Mouse (Mus musculus): ENCODE data around the gene Dnm2.

The Dnm2 gene

DNA sequence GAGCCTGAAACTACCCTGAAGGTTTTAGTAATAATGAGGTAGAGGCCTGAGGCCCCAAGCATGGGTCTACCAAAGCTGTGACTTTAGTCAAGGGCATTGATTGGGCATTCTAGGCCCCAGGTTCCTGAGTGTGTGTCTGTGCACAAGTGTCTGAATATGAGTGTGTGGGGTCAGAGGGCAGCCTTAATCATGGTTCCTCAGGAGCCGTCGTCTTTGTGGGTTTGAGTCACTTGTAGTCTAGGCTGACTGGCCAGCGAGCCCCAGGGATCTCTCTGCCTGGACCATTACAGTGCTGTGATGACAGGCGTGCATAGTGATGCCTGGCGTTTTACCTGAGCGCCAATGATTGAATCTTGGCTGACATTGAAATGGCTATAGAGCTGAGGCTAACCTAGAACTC, 3.5 kb downstream of the Dnm2 start:
- peak in 1 of 2 experiments; percentile 59 for DNase-seq (ENCODE audit: inconsistent age in 2 of 2, low spot score in 1 of 2)

DNA sequence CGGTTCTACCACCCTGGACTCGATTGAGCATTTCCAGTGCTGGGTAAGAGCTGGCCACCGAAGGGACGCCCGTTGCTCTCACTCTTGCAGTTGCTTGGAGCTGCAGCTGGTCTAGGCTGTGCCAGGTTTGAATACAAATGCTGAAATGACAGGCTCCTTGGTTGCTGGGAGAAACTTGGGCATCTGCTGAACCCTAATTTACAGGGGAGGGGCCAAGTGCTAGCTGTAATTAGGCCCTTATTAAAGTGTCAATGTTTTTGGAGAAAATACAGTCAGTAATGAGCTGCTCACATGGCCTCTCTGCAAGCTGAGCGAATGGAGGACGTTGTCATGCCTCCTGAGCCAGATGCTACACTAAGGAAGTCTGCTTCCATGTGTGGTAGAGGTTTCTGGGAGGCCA, 6.0 kb downstream of the Dnm2 start:
- DNase-seq (ENCODE audit: inconsistent age in 2 of 2, low spot score in 1 of 2) = no peak

DNA sequence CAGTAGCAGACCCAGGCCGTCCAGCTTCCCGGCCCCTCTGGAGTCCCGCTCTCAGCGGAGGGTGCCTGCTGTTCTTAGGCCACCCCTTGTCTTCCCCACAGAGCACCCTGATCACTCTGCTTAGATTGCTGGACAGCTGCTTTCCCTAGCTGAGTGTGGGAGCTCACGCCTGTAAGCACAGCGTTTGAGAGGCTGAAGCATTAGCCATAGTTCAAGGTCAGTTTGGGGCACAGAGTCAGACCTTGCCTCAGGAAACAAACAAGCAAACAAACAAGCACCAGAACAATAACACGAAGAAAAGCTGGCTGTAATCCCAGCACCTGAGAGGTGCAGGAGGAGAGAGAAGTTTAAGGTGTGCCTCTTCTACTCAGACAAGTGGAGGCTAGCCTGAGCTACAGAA, 7.4 kb downstream of the Dnm2 start:
- DNase-seq (ENCODE audit: inconsistent age in 2 of 2, low spot score in 1 of 2) = peak in 1 of 2 experiments; percentile 46

DNA sequence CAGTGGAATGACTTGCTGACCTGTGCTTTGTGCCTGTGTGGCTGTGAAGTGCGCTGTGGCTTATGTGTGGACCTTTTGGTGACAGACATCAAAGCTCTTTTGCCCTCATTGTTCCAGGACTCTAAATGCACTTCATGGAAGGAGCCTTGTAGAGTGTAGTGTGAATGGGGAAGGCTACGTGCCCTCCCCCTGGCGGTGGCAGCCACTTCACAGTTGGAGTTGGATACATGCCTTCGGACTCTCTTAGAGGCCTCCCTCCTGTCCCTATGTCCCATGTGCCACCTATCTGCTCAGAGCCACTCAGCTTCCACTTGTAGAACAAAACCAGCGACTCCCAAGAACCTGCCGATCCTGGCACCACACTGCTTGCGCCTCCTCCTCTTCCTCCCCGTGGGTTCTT, 9.1 kb downstream of the Dnm2 start:
- DNase-seq (ENCODE audit: inconsistent age in 2 of 2, low spot score in 1 of 2) = no peak

DNA sequence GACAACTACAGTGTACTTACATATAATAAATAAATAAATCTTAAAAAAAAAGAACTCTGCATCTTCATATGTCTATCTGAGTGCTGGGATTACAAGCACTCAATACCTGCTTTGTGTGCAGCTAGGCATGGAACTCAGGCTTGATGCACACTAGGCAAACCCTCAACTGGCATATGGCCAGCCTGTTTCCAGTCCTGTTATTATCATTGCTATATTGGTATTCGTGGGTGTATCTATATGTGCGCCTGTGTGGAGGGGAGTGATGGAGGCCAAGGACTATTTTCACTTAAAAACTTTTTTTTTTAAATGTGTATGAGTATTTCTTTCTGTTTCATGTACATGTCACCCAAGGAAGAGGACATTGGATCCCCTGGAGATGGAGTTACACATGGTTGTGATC, 9.7 kb downstream of the Dnm2 start:
- DNase-seq (ENCODE audit: inconsistent age in 2 of 2, low spot score in 1 of 2) = no peak

DNA sequence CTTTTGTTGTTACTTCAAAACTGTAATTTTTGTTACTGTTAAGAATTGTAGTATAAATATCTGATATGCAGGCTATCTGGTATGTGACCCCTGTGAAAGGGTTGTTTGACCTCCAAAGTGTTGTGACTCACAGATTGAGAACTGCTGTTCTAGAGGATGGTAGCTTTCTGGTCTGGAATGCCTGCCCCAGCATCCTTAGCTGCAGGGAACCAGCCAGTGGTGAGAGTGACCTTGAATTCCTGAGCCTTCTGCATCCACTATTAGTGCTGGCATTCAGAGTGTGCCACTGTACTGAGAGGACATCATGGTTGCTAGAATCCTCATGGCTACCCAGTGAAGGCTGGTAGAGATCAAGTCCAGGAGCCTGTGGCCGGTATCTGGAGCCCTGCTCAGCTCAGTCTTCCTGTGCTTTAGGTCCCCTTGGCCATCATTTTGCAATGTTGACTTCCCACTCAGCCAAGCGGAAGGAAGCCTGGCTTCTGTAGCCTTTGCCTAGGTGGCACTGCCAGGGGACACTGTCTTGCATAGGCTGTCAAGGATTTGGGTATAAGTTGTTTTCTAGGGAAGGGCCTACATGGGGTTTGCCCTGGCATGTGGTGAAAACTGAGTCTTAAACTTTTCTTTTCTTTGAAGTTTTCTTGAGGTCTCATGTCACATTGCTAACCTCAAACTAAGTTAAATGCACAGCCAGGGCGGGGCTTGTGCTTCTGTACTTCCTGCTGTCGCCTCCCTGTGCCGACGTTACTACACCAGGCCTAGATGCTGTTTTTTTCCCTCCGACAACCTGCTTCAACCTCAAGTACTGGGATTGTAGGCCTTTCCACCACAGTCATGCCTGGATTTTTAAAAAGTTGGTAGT, 11.3 kb downstream of the Dnm2 start:
- DNase-seq (ENCODE audit: inconsistent age in 2 of 2, low spot score in 1 of 2) = peak; percentile 66 to 78

DNA sequence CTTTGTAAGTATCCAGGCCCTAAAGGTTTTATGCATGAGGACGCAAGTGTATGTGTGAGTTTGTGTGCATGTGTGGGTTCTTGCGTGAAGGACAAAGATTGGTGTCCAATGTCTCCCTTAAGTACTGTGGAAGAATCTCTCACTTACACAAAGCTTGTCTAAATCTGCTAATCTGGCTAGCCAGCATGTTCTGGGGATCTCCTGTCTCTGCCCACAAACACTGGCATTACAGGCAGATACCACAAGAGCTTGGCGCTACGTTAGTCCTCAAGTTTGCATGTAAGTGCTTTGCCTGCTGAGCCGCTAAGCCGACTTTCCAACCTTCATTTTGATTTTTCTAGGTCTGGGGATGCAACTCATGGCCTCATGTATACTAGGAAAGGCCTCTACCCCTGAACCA, 12.9 kb downstream of the Dnm2 start:
- peak in 1 of 2 experiments; percentile 33 for DNase-seq (ENCODE audit: inconsistent age in 2 of 2, low spot score in 1 of 2)

DNA sequence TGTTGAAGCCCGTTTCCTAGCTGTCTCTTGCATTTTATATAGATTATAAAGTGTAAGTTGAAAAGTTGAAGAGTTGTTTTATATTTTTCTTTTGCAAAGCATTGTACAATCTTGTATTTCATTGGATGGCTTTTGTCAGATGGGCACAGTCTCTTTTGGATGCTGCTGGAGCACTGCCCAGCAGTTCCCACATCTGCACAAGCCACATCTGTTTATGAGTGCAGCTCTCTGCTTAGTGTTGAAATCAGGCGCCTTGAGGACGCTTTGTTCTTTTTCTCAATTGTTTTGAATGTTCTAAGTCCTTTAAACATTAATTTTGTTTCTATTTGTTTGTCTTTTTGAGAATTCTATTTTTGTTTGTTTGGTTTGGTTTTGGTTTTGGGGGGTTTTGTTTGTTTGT, 13.5 kb downstream of the Dnm2 start:
- DNase-seq (ENCODE audit: inconsistent age in 2 of 2, low spot score in 1 of 2) = no peak

DNA sequence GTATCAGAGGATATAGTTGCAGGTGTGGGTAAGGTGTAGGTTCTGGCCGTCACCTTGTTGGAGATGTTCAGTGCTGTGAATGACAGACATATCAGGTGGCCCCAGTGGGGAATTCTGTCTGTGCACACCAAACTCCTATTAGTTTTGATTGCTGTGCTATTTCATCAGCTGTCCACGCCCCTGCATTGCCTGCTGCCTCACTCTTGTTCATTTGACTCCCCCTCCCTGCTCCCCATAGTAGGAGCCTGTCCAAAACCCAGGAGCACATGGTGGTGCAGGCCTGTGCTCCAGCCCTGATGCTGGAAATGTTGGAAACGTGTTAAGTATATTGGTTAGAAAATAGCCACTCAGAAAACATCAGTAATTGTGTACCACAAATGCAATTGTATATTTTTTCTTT, 14.7 kb downstream of the Dnm2 start:
- DNase-seq (ENCODE audit: inconsistent age in 2 of 2, low spot score in 1 of 2) = no peak

DNA sequence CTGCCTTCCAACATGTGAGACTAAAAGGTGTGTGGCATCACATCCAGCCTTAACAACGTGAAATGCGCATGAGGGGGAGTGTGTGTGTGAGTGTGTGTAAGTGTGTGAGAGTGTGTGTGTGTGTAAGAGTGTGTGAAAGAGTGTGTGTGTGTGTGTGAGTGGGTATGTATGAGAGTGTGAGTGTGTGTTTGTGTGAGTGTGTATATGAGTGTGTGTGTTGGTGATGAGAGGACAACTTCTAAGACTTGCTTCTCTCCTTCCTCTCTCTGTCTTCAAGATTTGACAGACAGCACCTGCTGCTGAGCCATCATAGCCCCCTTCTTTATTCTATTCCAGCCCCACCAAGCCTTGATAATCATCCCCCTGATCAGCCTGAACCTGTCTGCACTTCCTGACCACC, 15.2 kb downstream of the Dnm2 start:
- DNase-seq (ENCODE audit: inconsistent age in 2 of 2, low spot score in 1 of 2) = no peak

DNA sequence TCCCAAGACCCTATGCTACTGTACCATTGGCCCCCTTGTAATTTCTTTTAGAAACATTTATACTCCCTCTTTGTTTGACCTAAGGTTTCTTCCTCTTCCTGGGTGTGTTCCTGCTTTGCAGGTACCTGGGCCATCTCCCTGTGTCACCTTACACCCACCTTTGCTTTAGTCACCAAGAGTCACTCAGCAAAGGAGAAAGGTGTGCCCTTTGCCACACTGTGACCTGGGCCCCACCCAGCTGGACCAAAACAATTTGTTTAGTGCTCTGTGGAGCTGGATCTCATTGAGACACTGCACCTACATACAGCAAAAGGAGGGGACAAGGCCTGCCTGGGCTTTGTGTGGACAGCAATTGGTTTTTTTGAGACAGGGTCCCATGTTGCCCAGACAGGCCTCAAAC, 15.7 kb downstream of the Dnm2 start:
- DNase-seq (ENCODE audit: inconsistent age in 2 of 2, low spot score in 1 of 2) = no peak

DNA sequence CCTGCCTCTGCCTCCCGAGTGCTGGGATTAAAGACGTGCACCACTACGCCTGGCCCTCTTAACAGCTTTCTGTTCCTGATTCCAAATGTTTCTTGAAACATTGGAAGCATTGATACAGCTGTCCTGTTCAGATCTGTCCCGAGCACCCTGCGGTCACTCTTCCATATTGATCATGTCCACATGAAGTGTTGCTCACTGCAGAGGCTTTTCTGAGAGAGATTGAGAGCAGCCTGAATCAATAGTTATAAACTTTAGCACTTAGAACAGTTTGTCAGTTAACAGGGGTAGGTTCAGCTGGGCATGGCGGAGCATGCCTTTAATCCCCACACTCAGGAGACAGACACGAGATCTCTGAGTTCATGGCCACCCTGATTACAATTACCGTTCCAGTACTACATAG, 19.1 kb downstream of the Dnm2 start:
- DNase-seq (ENCODE audit: inconsistent age in 2 of 2, low spot score in 1 of 2) = no peak

DNA sequence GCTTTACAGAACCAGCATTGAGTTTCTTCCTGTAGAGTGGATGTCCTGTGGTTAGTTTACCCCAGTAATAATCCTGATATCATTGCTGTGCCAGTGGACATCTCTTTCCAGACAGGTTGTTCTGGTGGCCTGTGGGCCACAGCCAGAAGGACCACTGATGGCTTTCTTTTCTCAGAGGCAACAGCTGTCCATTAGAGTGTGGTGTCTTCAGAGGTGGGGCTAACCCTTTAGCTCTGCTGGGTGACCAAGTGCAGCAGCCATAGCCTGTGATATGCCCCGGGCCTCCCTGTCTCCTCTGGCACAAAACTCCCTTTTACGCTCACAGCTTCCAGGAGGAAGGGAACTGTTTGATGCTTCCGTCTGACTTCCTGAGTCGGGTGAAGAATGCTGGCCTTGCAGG, 19.9 kb downstream of the Dnm2 start:
- DNase-seq (ENCODE audit: inconsistent age in 2 of 2, low spot score in 1 of 2) = no peak

DNA sequence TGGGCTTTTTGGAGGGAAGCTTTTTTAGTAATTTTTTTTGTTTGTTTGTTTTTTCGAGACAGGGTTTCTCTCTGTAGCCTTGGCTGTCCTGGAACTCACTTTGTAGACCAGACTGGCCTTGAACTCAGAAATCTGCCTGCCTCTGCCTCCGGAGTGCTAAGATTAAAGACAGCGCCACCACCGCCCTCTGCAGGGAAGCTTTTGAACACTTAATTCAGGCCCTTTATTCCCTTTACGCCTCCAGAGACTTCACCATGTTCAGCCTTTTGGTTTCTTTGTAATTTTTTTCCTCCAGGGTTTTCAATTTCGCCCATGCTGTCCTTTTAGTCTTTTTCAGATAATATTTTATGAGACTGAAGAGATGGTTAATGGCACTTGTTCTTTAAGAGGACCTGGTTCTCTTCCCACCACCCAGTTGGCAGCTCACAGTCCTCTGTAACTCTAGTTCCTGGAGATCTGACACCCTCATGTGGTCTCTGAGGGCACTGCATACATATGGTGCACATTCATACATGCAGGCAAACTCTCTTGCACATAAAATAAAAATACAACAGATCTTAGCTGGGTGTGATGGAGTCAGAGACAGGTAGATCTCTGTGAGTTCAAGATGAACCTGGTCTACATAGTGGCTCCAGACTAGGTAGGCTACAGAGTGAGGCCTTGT, 20.5 kb downstream of the Dnm2 start:
- no peak for DNase-seq (ENCODE audit: inconsistent age in 2 of 2, low spot score in 1 of 2)

DNA sequence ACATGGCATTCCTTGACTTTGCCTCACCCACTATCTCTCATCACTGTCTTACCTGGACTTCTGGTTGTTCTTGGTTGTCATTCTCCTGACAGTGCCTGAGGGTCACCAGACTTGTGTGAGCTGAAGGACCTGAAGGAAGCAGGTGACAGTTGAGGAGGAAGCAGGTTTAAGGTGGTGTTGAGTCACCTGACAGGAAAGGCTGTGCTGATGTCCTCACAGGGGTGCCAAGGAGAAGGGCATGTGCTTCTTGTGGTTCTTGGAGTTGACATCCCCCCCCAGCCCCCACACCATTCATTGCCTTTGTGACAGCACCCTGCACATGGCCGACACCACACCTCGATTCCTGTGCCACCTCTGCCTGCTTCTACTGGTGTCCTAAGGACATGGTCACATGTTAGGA, 23.1 kb downstream of the Dnm2 start:
- DNase-seq (ENCODE audit: inconsistent age in 2 of 2, low spot score in 1 of 2) = no peak

DNA sequence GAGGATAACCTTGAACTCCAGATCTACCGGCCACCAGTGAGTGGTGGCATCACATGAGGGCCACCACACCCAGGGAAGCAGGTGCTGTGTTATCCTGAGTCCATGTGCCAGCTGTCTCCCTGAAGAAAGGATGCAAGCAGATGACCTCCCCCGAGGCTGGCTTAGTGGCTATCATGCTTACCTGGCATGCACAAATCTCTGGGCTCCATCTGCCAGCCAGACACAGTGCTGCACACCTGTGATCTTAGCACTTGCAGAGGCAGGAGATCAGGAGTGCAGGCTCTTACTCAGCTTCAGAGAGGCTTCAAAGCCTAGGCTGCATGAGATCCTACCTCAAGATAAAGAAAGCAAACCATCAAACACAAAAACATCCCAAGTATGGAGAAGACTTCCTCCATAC, 25.0 kb downstream of the Dnm2 start:
- no peak for DNase-seq (ENCODE audit: inconsistent age in 2 of 2, low spot score in 1 of 2)

DNA sequence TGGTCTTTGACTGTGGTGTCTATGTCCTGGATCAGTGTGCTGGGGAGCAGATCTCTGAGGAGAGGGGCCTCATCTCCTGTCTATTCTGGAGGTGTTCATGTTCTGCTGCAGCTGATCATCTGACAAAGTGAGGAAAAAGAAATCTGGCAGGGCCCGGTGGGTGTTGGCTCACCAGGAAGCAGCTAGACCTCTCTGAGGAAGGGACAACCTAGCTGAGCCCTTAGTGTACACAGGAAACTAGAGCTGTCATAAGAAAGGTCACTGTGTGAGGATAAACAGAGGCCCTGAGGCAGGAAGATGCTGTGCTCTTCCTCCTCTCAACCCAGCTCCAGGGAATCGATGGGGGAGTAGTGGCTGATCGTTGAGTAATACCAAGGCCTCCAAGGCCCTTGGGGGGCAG, 25.6 kb downstream of the Dnm2 start:
- DNase-seq (ENCODE audit: inconsistent age in 2 of 2, low spot score in 1 of 2) = peak; percentile 37 to 67

DNA sequence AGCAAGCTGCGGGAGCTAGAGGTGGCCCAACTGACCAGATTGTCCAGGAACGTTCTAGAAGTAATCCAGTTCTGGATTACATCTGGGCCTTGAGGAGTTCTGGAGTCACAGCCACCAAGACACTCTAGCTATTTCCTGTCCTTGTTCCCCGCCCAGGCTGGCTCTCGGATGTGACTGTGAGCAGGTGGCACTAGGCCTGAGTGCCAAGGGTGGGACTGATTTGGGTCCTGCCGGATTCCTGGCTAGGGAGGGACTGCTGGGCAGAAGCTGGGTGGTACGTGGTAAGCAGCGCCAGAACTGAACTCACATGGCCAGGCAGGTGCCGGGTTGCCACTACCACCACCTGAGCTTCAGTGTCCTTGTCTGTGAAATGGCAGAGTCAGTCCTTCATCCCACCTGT, 26.7 kb downstream of the Dnm2 start:
- DNase-seq (ENCODE audit: inconsistent age in 2 of 2, low spot score in 1 of 2) = no peak

DNA sequence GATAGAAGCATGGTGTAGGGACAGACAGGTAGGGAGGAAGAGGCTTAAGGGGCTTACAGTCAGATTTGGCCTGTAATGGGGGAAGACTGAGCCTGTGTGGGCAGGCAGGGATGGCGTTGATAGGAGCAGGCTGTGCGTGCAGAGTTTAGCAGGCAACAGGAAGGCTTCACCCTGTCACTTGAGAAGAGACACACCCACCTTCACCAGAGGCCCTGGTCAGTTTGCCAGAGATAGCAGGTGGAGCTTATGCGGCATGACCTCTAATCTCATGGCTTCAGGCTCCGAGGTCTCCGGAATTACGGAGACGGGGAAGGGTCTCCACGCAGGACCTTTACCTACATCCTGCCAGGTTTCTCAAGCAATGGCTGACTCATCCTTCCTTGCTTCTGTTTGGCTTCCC, 27.2 kb downstream of the Dnm2 start:
- peak in 1 of 2 experiments; percentile 44 for DNase-seq (ENCODE audit: inconsistent age in 2 of 2, low spot score in 1 of 2)

DNA sequence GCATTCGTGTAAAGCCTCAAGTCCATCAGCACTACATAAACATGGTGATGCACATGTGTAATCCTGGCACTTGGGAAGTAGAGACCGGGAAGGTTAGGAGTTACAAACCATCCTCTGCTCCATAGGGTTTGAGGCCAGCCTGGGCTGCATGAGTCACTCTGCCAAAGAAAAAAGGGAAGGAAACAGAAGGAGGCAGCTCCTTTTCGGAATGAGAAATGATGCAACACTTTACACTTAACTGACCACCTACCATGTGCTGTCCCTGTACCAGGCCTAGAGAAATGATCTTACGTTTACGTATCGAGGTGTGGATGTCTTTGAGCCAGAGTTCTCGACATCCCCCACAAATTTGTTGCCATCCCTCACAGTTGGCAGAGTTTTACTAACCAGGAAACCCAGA, 28.3 kb downstream of the Dnm2 start:
- peak in 1 of 2 experiments; percentile 46 for DNase-seq (ENCODE audit: inconsistent age in 2 of 2, low spot score in 1 of 2)

DNA sequence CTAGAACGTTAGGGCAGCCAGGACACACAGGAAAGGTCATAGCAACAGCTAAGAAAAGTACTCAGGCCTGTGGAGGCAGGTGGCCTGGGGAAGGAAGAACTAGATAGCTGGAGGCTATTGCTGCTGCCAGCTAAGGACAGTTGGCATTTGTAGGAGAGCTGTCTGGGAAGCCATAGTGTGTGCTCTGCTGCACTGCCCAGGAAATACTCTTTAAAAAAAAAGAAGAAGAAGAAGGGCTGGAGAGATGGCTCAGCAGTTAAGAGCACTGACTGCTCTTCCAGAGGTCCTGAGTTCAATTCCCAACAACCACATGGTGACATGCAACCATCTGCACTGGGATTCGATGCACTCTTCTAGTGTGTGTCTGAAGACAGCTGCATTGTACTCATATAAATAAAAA, 28.8 kb downstream of the Dnm2 start:
- DNase-seq (ENCODE audit: inconsistent age in 2 of 2, low spot score in 1 of 2) = no peak

DNA sequence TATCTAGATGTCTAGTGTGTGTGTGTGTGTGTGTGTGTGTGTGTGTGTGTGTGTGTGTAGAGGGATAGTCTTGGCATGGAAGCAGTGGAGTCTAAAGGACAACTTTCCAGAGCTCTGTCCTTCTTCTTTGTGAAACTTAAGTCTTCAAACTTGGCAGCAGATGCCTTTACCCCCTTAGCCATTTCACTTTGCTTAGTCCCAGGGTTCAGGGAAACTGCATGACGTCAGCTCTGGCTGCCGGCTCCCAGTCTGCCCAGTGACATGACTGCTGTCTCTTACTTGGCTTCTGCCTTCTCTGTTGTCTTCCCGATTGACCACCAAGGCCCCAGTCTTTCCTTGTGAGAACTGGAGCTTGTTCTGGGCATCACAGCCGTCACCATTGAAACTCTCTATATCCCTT, 29.8 kb downstream of the Dnm2 start:
- DNase-seq (ENCODE audit: inconsistent age in 2 of 2, low spot score in 1 of 2) = peak in 1 of 2 experiments; percentile 72
